ENCODE assay signal across 25 mouse cellular contexts in the genomic region with DNA sequence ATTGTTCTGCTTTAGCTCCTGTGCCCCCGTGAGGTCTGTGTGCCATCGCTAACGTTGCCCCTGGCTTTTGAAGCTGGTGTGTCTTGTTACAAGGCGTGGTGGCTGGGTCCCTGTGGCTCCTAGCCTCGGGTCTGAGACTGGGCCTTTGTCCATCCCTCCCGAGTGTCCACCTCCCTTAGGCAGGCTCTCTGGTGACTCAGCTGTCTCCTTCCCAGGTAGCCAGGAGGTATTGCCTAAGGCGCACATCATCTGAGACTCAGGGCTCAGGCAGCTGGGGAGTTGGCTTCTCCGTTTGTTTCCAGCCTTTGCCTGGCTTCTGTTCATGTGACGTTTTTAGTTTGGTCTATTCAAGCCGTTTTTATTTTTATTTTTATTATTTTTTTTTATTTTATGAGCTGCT. TPM values are rescaled to one million over a fixed set of nuclear protein-coding genes. Genes with fewer than 3 reads are reported as not detected.
"Had no signal": no experiment of that assay in that cellular context is flagged by ENCODE, and none has a peak within 500 bp of the region (broad histone marks: within the 10 kb centered on the region; RNA-seq: fewer than 3 reads in every experiment).

No protein-coding gene starts in this region.

- H3K9ac ChIP-seq: liver, postnatal 0 days; lung, embryonic 15.5 days; midbrain, embryonic 15.5 days; neural tube, embryonic 13.5 days; neural tube, embryonic 15.5 days had no signal

- H3K27ac ChIP-seq: lung, embryonic 15.5 days; macrophage; midbrain, embryonic 15.5 days; neural tube, embryonic 13.5 days; neural tube, embryonic 15.5 days had no signal

- DNase-seq: liver, postnatal 0 days; lung, adult 2 months; lung, postnatal 14 days; lung, postnatal 36 days; retina, postnatal 1 day; right cerebral cortex, adult 18-20 months; right cerebral cortex, postnatal 25 days; spleen, adult 18-20 months; thymus, adult 18-20 months; thymus, postnatal 14 days; thymus, postnatal 36 days had no signal

- H3K9me3 ChIP-seq: lung, embryonic 15.5 days; megakaryocyte, embryonic 14.5 days; midbrain, embryonic 15.5 days; neural tube, embryonic 13.5 days; neural tube, embryonic 15.5 days had no signal

- H3K4me2 ChIP-seq: lung, embryonic 15.5 days; midbrain, embryonic 11.5 days; midbrain, embryonic 15.5 days; neural tube, embryonic 13.5 days; neural tube, embryonic 15.5 days had no signal

- H3K27me3 ChIP-seq: lung, embryonic 15.5 days; megakaryocyte, embryonic 14.5 days; midbrain, embryonic 15.5 days; neural tube, embryonic 13.5 days; neural tube, embryonic 15.5 days had no signal

- ATAC-seq: liver, postnatal 0 days; lung, postnatal 0 days; midbrain, embryonic 15.5 days had no signal

- H3K4me3 ChIP-seq: lung, embryonic 15.5 days; megakaryocyte, embryonic 14.5 days; midbrain, embryonic 15.5 days; neural tube, embryonic 13.5 days; neural tube, embryonic 15.5 days had no signal

RNA-seq across cellular contexts. Expression of gene Padi6, which starts 31.7 kb away (rescaled TPM):
- total RNA-seq: megakaryocyte progenitor cell, adult 5-6 weeks; midbrain, postnatal 0 days; monocyte, adult 5-6 weeks had no signal
- polyA plus RNA-seq: liver, postnatal 0 days; lung, adult 2 months; lung, postnatal 0 days; macrophage; midbrain, embryonic 11.5 days; neural tube, embryonic 11.5 days; neural tube, embryonic 13.5 days; neural tube, embryonic 15.5 days; small intestine, adult 2 months; stomach, embryonic 14.5 days had no signal
